Mouse (Mus musculus): ENCODE measurements around the gene Nsd1.

The Nsd1 gene

GRCm38 (mm10) chr13:55261521-55261920 is 51.9 kb downstream of the Nsd1 start:
- DNase-seq, result no peak

- no peak for DNase-seq
These were observed 52.5 kb downstream of the Nsd1 start for GRCm38 (mm10) chr13:55262096-55262495.

GRCm38 (mm10) chr13:55277203-55277602 is 67.6 kb downstream of the Nsd1 start:
- DNase-seq, result no peak

- no peak for DNase-seq
These were observed 68.1 kb downstream of the Nsd1 start for GRCm38 (mm10) chr13:55277646-55278045.

- DNase-seq, result peak; percentile 30
These were observed 79.3 kb downstream of the Nsd1 start for GRCm38 (mm10) chr13:55288854-55289253.

- DNase-seq, result no peak
These were observed 87.2 kb downstream of the Nsd1 start for GRCm38 (mm10) chr13:55296760-55297159.

- DNase-seq, result no peak
These were observed 91.3 kb downstream of the Nsd1 start for GRCm38 (mm10) chr13:55300913-55301312.

- DNase-seq, result no peak
These were observed 102.5 kb downstream of the Nsd1 start for GRCm38 (mm10) chr13:55312028-55312630.

GRCm38 (mm10) chr13:55313051-55313450 is 103.5 kb downstream of the Nsd1 start:
- DNase-seq, result no peak

GRCm38 (mm10) chr13:55314891-55315412 is 105.4 kb downstream of the Nsd1 start:
- no peak for DNase-seq

- no peak for DNase-seq
These were observed 108.8 kb downstream of the Nsd1 start for GRCm38 (mm10) chr13:55318351-55318750.

- DNase-seq, result no peak
These were observed 110.5 kb downstream of the Nsd1 start, which contains the start of gene Prelid1 for GRCm38 (mm10) chr13:55319931-55320533. Gene Prelid1 (plus strand): TSS chr13:55320500.

GRCm38 (mm10) chr13:55321434-55322129 is 112.0 kb downstream of the Nsd1 start, which contains the start of gene Rab24:
Gene Rab24 (minus strand): TSS chr13:55321946.
- peak; percentile 92 for DNase-seq

- DNase-seq, result peak; percentile 55
These were observed 112.7 kb downstream of the Nsd1 start for GRCm38 (mm10) chr13:55322130-55322825.

GRCm38 (mm10) chr13:55325596-55325995 is 116.0 kb downstream of the Nsd1 start:
- no peak for DNase-seq

GRCm38 (mm10) chr13:55327169-55327568 is 117.6 kb downstream of the Nsd1 start:
- no peak for DNase-seq

- DNase-seq, result peak; percentile 90
These were observed 118.1 kb downstream of the Nsd1 start for GRCm38 (mm10) chr13:55327633-55328032.

GRCm38 (mm10) chr13:55328171-55328570 is 118.6 kb downstream of the Nsd1 start:
- no peak for DNase-seq

- no peak for DNase-seq
These were observed 119.1 kb downstream of the Nsd1 start for GRCm38 (mm10) chr13:55328641-55329040.

- DNase-seq, result no peak
These were observed 119.6 kb downstream of the Nsd1 start for GRCm38 (mm10) chr13:55329109-55329682.

GRCm38 (mm10) chr13:55329683-55330566 is 120.3 kb downstream of the Nsd1 start, which contains the start of gene Mxd3:
Gene Mxd3 (minus strand): TSS chr13:55329823.
- peak; percentile 93 for DNase-seq

Measured in thymus, postnatal 4 days (tissue).